Mouse (Mus musculus): ENCODE measurements around the gene Fbxl14. TPM values are rescaled to one million over a fixed set of nuclear protein-coding genes. Genes with fewer than 3 reads are reported as not detected.
A peak's percentile ranks its signal among the peaks of the same experiment; 100 is the strongest.

Fbxl14 gene
- polyA plus RNA-seq, 1 experiment from 2014 or later = 3.9 TPM

DNA sequence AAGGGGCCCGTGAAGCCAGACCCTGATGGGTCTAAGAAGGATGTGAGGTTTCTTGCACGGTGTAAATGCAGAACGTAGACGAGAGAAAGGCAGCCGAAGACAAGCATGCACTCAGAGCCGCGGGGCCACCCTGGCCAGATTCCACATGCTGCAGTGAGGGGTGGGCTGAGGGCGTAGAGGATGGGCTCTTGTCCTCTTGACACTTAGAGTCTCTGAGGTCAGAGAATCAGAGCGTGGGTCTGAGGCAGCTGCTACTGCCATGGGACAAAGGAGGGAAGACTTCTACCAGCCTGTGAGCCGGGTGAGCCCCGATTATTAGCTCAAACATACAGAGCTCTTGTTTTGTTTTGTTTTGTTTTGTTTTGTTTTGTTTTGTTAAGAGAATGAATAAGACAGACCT lies 11.1 kb downstream of the Fbxl14 start:
- Histone ChIP-seq H3K4me3 (ENCODE audit: low read depth, low read length) (peak overlapping the region; percentile 15; the same call in 1 of the 2 replicates), H3K4me1 (ENCODE audit: insufficient read depth, low read depth, low read length) (no peaks in the 10 kb centered on the region), H3K9me3 (ENCODE audit: low read length) (no peaks in the 10 kb centered on the region), H3K27ac (ENCODE audit: low read length) (no peak overlapping the region), H3K4me2 (replicated peaks; ENCODE audit: low read depth, low read length) (peak overlapping the region; percentile 48), H3K36me3 (ENCODE audit: insufficient read depth, low read length) (no peaks in the 10 kb centered on the region), H3K27me3 (replicated peaks; ENCODE audit: insufficient read depth, low read length) (no peaks in the 10 kb centered on the region), H3K9ac (replicated peaks; ENCODE audit: low read depth) (no peak overlapping the region)
- WGBS = 31% methylated on average over 11 of the region's 11 CpGs
- DNase-seq (ENCODE audit: low spot score) = no peak
- TF ChIP-seq EP300 (IDR thresholded peaks at IDR 0.05) (no peak), CTCF (IDR thresholded peaks at IDR 0.05) (no peak)
- no peak for ATAC-seq

DNA sequence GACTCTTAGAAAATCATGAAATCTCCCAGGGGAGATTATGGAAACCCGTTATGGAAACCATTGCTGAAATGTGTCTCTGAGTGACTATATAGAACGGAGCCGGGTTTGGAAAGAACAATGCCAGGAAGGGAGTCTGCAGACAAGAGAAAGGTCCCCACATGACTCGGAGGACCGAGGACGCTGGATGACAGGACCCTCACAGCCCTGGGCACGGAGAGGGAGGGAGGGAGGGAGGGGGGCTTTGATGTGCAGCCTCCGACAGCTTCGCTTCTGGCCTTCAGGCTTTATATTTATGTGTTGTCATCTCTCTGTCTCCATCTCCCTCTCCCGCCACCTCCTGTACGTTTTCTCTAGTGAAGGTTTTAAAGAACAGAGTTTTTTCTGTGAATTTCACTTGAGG lies 11.5 kb downstream of the Fbxl14 start:
- ATAC-seq (peak; percentile 18; the same call in 1 of the 2 replicates), DNase-seq (ENCODE audit: low spot score) (peak; percentile 16)
- H3K27ac ChIP-seq (ENCODE audit: low read length) = no peak overlapping the region
- H3K4me1 ChIP-seq (ENCODE audit: insufficient read depth, low read depth, low read length) = no peaks in the 10 kb centered on the region
- H3K9ac ChIP-seq (replicated peaks; ENCODE audit: low read depth) = no peak overlapping the region
- H3K36me3 ChIP-seq (ENCODE audit: insufficient read depth, low read length) = no peaks in the 10 kb centered on the region
- WGBS = 45% methylated on average over 10 of the region's 11 CpGs
- no peaks in the 10 kb centered on the region for H3K27me3 ChIP-seq (replicated peaks; ENCODE audit: insufficient read depth, low read length)
- H3K9me3 ChIP-seq (ENCODE audit: low read length) = no peaks in the 10 kb centered on the region
- peak overlapping the region; percentile 15; the same call in 1 of the 2 replicates for H3K4me3 ChIP-seq (ENCODE audit: low read depth, low read length)
- TF ChIP-seq EP300 (IDR thresholded peaks at IDR 0.05) (no peak), CTCF (IDR thresholded peaks at IDR 0.05) (no peak)
- peak overlapping the region; percentile 48 for H3K4me2 ChIP-seq (replicated peaks; ENCODE audit: low read depth, low read length)

DNA sequence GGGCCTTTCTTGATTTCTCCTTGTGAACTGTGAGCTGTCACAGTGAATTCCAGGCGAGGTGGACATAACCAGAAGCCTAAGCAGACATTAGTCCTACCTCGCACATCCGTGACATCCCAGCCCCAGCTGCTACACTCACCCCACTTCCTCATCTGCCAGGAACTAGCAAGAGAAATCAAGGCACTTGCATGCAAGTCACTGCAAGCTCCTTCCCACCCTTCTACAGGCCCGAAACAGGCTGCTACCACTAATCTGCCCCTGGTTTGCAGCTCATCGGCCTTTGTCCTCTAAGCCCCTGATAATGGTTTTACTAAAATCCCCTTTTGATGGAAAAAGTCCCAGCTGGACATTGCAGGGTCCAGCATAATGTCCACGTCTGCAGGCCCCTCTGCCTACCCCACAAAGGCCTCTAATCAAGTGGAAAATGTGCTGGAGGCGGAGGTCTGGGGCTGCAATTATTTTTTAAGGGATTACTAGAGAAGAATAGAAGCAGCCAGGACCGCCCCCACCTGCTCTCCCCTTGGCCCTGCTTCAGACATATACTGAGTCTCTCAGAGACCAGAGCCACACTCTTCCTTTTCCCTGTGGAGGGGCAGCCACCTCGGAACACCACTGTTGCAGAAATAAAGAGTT lies 12.6 kb downstream of the Fbxl14 start:
- no peaks in the 10 kb centered on the region for H3K4me1 ChIP-seq (ENCODE audit: insufficient read depth, low read depth, low read length)
- no peak for DNase-seq (ENCODE audit: low spot score)
- H3K4me3 ChIP-seq (ENCODE audit: low read depth, low read length) = no peak overlapping the region
- no peaks in the 10 kb centered on the region for H3K27me3 ChIP-seq (replicated peaks; ENCODE audit: insufficient read depth, low read length)
- H3K9me3 ChIP-seq (ENCODE audit: low read length) = no peaks in the 10 kb centered on the region
- TF ChIP-seq EP300 (IDR thresholded peaks at IDR 0.05) (no peak), CTCF (IDR thresholded peaks at IDR 0.05) (no peak)
- no peak for ATAC-seq
- H3K27ac ChIP-seq (ENCODE audit: low read length) = no peak overlapping the region
- no peaks in the 10 kb centered on the region for H3K36me3 ChIP-seq (ENCODE audit: insufficient read depth, low read length)
- H3K9ac ChIP-seq (replicated peaks; ENCODE audit: low read depth) = no peak overlapping the region
- WGBS = 86% methylated on average over 9 of the region's 9 CpGs
- H3K4me2 ChIP-seq (replicated peaks; ENCODE audit: low read depth, low read length) = no peak overlapping the region

DNA sequence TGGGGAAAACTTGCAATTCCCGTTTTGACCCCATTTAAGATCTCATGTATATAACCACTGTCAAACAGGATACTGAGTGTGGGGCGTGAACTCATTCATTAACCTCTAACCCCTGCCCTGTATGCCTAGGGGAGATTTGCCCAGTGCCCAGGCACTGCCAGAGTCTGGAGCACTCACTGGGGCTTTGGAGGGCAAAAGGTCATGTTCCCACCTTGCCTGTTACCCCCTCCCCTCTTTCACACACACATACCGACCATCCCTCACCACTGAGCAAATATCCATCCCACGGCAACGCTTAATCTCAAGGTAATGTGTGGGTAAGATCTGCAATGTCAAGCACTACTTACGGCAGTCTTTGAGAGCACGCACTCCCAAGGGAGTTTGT lies 13.2 kb downstream of the Fbxl14 start:
- Histone ChIP-seq H3K4me3 (ENCODE audit: low read depth, low read length) (no peak overlapping the region), H3K4me1 (ENCODE audit: insufficient read depth, low read depth, low read length) (no peaks in the 10 kb centered on the region), H3K27me3 (replicated peaks; ENCODE audit: insufficient read depth, low read length) (no peaks in the 10 kb centered on the region), H3K9ac (replicated peaks; ENCODE audit: low read depth) (no peak overlapping the region), H3K9me3 (ENCODE audit: low read length) (no peaks in the 10 kb centered on the region), H3K4me2 (replicated peaks; ENCODE audit: low read depth, low read length) (no peak overlapping the region), H3K27ac (ENCODE audit: low read length) (no peak overlapping the region), H3K36me3 (ENCODE audit: insufficient read depth, low read length) (no peaks in the 10 kb centered on the region)
- no peak for DNase-seq (ENCODE audit: low spot score)
- 48% methylated on average over 7 of the region's 7 CpGs for WGBS
- ATAC-seq = no peak
- TF ChIP-seq CTCF (IDR thresholded peaks at IDR 0.05) (no peak), EP300 (IDR thresholded peaks at IDR 0.05) (no peak)

DNA sequence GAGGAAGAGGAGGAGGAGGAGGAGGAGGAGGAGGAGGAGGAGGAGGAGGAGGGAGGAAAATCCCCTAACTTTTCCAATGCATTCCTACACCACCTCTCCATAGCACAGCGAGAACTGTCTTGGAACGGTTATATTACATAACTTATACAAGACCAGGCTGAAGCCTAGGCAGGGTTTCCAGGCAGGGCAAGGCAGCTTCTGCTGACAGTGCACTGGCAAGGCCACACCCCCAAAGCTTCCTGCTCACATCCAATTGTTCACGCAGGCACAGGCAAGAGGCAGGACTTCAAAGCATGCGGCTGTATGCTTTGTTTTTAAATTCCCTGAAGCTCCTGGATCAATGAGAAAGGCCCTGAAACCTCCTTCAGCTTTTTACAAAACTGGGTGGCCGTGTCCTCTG lies 19.8 kb downstream of the Fbxl14 start:
- 7% methylated on average over 5 of the region's 5 CpGs for WGBS
- Histone ChIP-seq H3K4me3 (ENCODE audit: low read depth, low read length) (no peak overlapping the region), H3K9me3 (ENCODE audit: low read length) (no peaks in the 10 kb centered on the region), H3K9ac (replicated peaks; ENCODE audit: low read depth) (no peak overlapping the region), H3K4me2 (replicated peaks; ENCODE audit: low read depth, low read length) (no peak overlapping the region), H3K36me3 (ENCODE audit: insufficient read depth, low read length) (no peaks in the 10 kb centered on the region), H3K4me1 (ENCODE audit: insufficient read depth, low read depth, low read length) (0 out of 2 replicates have a peak, but pooled peaks cover 4% of the 10 kb centered on the region), H3K27me3 (replicated peaks; ENCODE audit: insufficient read depth, low read length) (no peaks in the 10 kb centered on the region), H3K27ac (ENCODE audit: low read length) (no peak overlapping the region)
- no peak for TF ChIP-seq CTCF (IDR thresholded peaks at IDR 0.05)
- no peak for TF ChIP-seq EP300 (IDR thresholded peaks at IDR 0.05)
- DNase-seq (ENCODE audit: low spot score) (peak; percentile 82), ATAC-seq (peak; percentile 74)

DNA sequence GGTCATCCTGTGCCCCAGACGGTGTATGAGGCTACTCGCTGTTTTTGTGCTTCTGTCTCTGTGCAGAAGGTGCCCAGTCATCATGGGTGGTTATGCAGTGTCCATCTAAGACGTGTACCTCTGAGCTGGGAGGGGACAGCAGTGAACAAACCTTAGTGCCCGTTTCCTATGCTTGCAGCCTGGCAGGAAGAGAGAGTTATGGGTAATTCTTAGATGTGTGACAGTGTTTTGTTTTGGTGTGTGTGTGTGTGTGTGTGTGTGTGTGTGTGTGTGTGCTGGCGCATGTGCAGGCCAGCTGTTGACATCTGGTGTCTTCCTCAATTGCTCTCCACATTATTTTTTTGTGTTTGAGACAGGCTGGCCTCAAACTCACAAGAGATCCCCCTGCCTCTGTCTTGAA lies 20.6 kb downstream of the Fbxl14 start:
- H3K9ac ChIP-seq (replicated peaks; ENCODE audit: low read depth) = no peak overlapping the region
- no peak overlapping the region for H3K4me2 ChIP-seq (replicated peaks; ENCODE audit: low read depth, low read length)
- 39% methylated on average over 5 of the region's 5 CpGs for WGBS
- H3K27me3 ChIP-seq (replicated peaks; ENCODE audit: insufficient read depth, low read length) = no peaks in the 10 kb centered on the region
- H3K4me3 ChIP-seq (ENCODE audit: low read depth, low read length) = no peak overlapping the region
- no peaks in the 10 kb centered on the region for H3K36me3 ChIP-seq (ENCODE audit: insufficient read depth, low read length)
- ATAC-seq (no peak), DNase-seq (ENCODE audit: low spot score) (no peak)
- H3K9me3 ChIP-seq (ENCODE audit: low read length) = no peaks in the 10 kb centered on the region
- TF ChIP-seq EP300 (IDR thresholded peaks at IDR 0.05) (no peak), CTCF (IDR thresholded peaks at IDR 0.05) (no peak)
- H3K4me1 ChIP-seq (ENCODE audit: insufficient read depth, low read depth, low read length) = 0 out of 2 replicates have a peak, but pooled peaks cover 4% of the 10 kb centered on the region
- H3K27ac ChIP-seq (ENCODE audit: low read length) = no peak overlapping the region

Measured in lung, postnatal 0 days (tissue).